Mouse (Mus musculus) CH12.LX (cell line): ENCODE data around the gene Fitm2.

ENCODE experiments used
- CTCF ChIP-seq, 2 experiments: IDR thresholded peaks in 1 of 2; conservative IDR thresholded peaks in 1 of 2; 2 replicates each; pipeline ENCODE4 v1.5.1; 2011 to 2012; ENCODE audit warnings: low read depth in 2 of 2, low read length in 2 of 2, improper control_type of control experiment in 1 of 2, inconsistent platforms in 1 of 2, mild to moderate bottlenecking in 1 of 2, moderate library complexity in 1 of 2
- ELF1 ChIP-seq: IDR thresholded peaks from 2 replicates; pipeline ENCODE4 v1.6.1; 2014; ENCODE audit warnings: low read depth, mild to moderate bottlenecking, inconsistent platforms, low read length, improper control_type of control experiment

DNA sequence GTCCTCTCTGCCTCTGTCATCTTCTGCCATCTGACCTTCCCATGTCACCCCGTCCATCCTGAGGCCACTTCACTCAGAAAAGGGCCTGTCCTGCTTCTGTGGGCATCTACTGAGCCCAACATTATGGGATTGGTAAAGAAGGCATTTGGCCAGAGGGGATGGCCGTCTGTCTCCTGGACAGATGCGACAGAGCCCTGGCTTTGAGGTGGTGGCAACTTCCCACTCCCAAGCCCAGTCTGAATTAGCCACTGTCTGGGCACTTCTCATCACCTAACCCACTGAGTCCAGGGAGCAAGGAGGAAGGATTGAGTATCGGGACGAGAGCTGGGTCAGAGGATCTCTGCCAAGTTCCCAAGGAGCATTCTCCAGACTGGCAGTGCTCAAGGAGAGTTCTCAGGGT lies 19.6 kb upstream of the Fitm2 start, which contains the start of gene R3hdml:
- TF ChIP-seq CTCF (conservative IDR thresholded peaks at IDR 0.05 in 1 of 2, IDR thresholded peaks at IDR 0.05 in 1 of 2; ENCODE audit: low read depth in 2 of 2, low read length in 2 of 2) (no peak), ELF1 (no peak)
